Mouse (Mus musculus) megakaryocyte, embryonic 14.5 days (primary cell): Measurements from ENCODE around the gene Tshb. TPM values are rescaled to one million over a fixed set of nuclear protein-coding genes. Genes with fewer than 3 reads are reported as not detected.

ENCODE experiments used
- H3K27me3 ChIP-seq: replicated peaks from 2 replicates; pipeline ENCODE3; 2012; ENCODE audit warnings: inconsistent platforms
- H3K36me3 ChIP-seq: replicated peaks from 2 replicates; pipeline ENCODE3; 2012; ENCODE audit warnings: low read length, inconsistent platforms, mixed read lengths
- H3K4me1 ChIP-seq: 2 replicates; pipeline ENCODE4 v1.6.1; 2012; ENCODE audit warnings: inconsistent platforms
- H3K4me3 ChIP-seq: replicated peaks from 2 replicates; pipeline ENCODE3; 2012; ENCODE audit warnings: moderate library complexity, mild to moderate bottlenecking, inconsistent platforms
- H3K9me3 ChIP-seq: 2 replicates; pipeline ENCODE4 v1.6.1; 2012; ENCODE audit warnings: inconsistent platforms
- FLI1 ChIP-seq: IDR thresholded peaks from 2 replicates; pipeline ENCODE4 v1.6.1; 2012; ENCODE audit warnings: low read length, inconsistent platforms, mixed read lengths
- GATA1 ChIP-seq: IDR thresholded peaks from 3 replicates; pipeline ENCODE4 v1.6.1; 2012; ENCODE audit warnings: mixed read lengths, low read length, inconsistent platforms, borderline replicate concordance
- polyA plus RNA-seq: library from polyadenylated mRNA; stranded (reverse); fragments of >175 nt; gene quantifications from 2 replicates; pipeline ENCODE4 v1.2.3, GENCODE M21; 2012; ENCODE audit warnings: low replicate concordance; ENCODE audit not compliant: insufficient read depth

The Tshb gene
- not detected in 2 replicates for polyA plus RNA-seq

DNA sequence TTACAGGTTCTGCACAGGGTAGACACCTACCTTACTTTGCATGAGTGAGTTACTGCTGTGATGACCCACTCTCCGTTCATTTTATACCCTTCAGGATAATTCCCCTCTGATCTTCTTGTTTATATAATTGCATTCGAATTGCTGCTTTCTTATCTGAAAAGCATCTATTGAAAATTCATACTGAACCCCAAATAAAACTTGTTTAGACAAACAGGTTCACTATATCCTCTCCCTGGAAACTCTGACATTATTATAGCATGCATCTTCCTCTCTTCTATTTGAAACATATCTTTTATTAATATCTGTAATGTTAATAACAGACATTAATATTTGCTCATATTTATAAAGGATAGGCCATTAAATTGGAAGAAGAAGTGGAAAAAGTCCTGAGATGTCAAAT, at the start of gene Tshb:
Gene Tshb (minus strand): TSS at position 101 of the 400 bp plus-strand sequence.
- Histone ChIP-seq H3K4me1 (peaks cover 22% of the 10 kb centered on the region), H3K36me3 (no peaks in the 10 kb centered on the region), H3K27me3 (peaks cover 2% of the 10 kb centered on the region), H3K4me3 (no peak within 1 kb of the TSS), H3K9me3 (no peaks in the 10 kb centered on the region)
- TF ChIP-seq FLI1: no peak
- no peak for TF ChIP-seq GATA1

DNA sequence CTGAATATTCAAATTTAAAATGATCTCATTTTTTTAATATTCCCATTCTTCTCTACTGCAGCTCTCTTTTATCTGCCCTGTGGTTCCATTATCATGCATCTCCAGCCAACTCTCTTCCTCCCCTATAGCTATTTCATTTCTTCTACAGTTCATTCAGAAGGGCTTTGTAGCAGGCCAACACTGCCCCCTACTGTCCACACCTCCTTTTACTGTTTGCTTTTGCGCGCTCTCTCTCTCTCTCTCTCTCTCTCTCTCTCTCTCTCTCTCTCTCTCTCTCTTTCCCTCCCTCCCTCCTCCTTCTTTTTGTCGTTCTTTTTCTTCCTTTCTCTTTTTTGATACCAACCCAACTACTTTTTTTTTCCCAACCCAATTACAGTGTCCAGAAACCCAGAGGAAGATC, 21.4 kb upstream of the Tshb start:
- Histone ChIP-seq H3K9me3 (peaks cover 4% of the 10 kb centered on the region), H3K27me3 (peaks cover 9% of the 10 kb centered on the region), H3K4me3 (no peak overlapping the region), H3K36me3 (no peaks in the 10 kb centered on the region), H3K4me1 (no peaks in the 10 kb centered on the region; the same call in 1 of the 2 replicates)
- TF ChIP-seq FLI1 (no peak), GATA1 (no peak)

DNA sequence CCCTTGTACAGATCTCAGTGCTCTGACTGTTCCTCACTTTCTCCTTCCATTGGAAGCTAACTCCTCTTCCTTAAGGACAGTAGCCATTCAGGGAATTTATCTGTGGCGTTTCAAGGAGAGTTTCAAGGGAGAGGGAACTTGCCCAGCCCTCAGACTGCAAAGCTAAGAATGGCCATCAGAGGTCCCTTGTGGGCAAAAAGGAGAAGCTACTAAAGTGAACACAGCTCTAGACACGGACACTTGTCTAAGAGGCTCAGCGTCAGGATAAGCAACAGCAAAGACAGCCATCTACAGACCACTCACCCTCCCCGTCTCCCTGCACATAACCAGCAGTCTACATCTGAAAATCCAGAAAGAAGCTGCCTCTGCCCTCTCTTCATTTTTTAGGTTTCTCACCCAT, 4.9 kb upstream of the Tshb start:
- TF ChIP-seq GATA1: no peak
- no peak for TF ChIP-seq FLI1
- H3K36me3 ChIP-seq: no peaks in the 10 kb centered on the region
- no peaks in the 10 kb centered on the region for H3K9me3 ChIP-seq
- H3K27me3 ChIP-seq: peaks cover 4% of the 10 kb centered on the region
- H3K4me1 ChIP-seq: peaks cover 22% of the 10 kb centered on the region
- H3K4me3 ChIP-seq: no peak overlapping the region

DNA sequence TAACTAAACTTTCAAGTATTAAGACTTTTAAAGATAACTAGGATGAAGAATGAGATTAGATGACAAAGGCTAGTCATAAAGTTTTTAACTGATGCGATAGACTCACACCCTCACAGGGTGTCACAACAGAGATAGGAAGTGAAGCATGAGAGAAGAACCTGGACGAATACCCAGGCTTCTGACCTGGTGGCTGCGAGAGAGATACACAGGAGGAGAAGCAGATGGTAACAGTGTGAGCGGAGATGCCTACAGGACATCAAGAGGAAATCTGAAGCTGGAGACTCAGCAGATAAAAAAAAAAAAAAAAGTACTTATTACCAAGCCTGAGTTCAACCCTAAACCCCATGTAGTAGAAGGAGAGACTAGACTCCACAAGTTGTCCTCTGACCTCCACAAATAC, 9.5 kb downstream of the Tshb start:
- peaks cover 6% of the 10 kb centered on the region for H3K27me3 ChIP-seq
- TF ChIP-seq FLI1 (no peak), GATA1 (no peak)
- H3K4me1 ChIP-seq: peaks cover 19% of the 10 kb centered on the region; the same call in 1 of the 2 replicates
- H3K9me3 ChIP-seq: no peaks in the 10 kb centered on the region
- H3K36me3 ChIP-seq: peaks cover 29% of the 10 kb centered on the region
- no peak overlapping the region for H3K4me3 ChIP-seq

DNA sequence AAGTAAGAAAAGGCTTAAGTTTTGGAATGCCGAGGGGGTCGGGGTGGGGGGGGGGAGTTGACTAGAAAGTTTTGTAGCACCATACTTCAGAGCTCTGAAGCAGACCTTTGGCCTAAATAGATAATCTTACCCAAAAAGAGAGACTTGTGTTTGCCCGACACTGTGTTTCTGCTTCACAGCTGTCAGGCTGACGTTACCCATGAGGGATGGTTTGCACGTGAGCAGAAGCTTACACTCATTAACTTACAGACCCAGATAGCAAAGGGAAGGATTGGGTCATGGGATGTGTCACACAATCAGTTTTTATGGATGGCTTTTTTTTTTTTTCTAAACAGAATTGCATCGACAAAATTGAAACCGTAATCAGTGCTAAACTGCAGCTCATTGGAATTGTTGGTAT, 17.7 kb downstream of the Tshb start:
- no peak for TF ChIP-seq GATA1
- no peak for TF ChIP-seq FLI1
- H3K36me3 ChIP-seq: peaks cover 88% of the 10 kb centered on the region
- no peaks in the 10 kb centered on the region for H3K27me3 ChIP-seq
- H3K9me3 ChIP-seq: peaks cover 8% of the 10 kb centered on the region
- H3K4me3 ChIP-seq: no peak overlapping the region
- peaks cover 64% of the 10 kb centered on the region for H3K4me1 ChIP-seq

DNA sequence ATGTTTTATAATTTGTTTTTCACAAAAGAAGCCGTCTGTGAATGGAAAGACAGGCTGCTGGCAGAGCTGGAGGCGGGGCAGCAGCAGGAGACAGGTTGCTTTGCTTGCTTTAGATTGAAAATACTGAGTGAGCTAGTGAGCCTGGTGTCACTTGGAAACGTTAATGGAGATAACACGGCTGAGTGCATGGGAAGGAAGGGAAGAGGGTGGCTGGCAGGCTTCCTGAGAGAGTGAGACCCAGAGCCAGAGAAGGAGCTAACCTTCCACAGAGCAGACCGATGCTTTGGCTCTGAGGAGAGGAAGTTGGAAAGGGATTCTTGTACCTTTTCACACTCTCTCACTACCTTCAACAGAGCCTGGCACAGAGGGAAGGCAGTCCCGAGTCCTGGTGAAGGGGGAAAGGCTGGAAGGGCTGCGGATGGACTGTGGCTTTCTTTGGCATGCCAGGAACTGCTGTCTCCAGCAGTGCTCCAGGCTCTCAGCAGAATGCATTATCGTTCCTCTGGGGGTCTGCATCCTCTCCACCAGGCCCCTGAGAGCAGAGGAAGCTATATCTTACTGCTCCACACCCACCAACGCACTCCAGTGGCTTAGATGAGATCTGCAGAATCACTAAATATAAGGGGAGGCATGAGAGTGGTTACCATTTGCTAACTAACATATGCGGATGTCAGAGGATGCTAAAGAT, 18.7 kb downstream of the Tshb start:
- Histone ChIP-seq H3K4me3 (peak overlapping the region; percentile 53), H3K4me1 (peaks cover 65% of the 10 kb centered on the region), H3K9me3 (peaks cover 17% of the 10 kb centered on the region), H3K27me3 (no peaks in the 10 kb centered on the region), H3K36me3 (peaks cover 90% of the 10 kb centered on the region)
- TF ChIP-seq FLI1: no peak
- TF ChIP-seq GATA1: no peak

DNA sequence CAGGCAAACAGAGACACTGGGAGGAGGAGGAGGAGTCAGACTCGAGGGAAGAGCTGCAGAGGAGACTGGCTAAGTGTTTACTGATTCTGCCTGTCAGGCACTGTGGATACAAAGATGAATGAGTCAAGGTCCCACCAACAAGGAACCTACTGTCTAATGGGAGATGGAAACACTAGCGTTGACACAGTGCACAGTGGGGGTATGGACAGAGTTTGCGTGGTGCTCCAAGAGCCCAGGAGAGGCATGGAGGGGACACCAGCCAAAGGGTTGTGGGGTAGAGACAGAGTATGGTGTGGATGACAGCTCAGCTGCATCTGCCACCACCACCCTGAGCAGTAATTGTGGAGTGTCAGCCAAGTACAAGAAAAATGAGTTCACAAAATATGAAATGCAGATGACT, 20.1 kb downstream of the Tshb start:
- H3K36me3 ChIP-seq: peaks cover 94% of the 10 kb centered on the region
- H3K4me1 ChIP-seq: peaks cover 71% of the 10 kb centered on the region
- TF ChIP-seq FLI1 (no peak), GATA1 (no peak)
- peaks cover 17% of the 10 kb centered on the region for H3K9me3 ChIP-seq
- H3K4me3 ChIP-seq: peak overlapping the region; percentile 35
- H3K27me3 ChIP-seq: no peaks in the 10 kb centered on the region

DNA sequence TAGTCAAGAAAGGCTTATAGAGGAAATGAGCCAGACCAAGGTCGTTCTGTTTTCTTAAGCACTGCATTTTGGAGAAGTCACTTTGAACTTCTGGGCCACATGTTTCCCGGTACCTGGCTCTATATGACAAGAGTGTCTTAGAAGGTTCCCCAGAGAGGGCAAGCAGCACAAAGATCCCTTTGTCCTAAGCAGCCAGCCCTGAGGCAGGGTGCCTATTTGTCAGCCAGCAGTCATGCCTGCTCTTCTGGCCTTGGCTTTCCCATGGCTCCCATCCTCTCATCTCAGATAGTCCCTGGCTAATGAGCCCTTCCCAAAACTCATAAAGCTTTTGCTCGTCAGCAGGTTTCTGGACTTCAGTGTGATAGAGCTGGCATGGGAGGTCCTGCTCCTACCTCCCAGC, 22.3 kb downstream of the Tshb start:
- peaks cover 14% of the 10 kb centered on the region for H3K9me3 ChIP-seq
- TF ChIP-seq GATA1: no peak
- H3K36me3 ChIP-seq: peaks cover 82% of the 10 kb centered on the region
- no peak overlapping the region for H3K4me3 ChIP-seq
- H3K27me3 ChIP-seq: no peaks in the 10 kb centered on the region
- H3K4me1 ChIP-seq: peaks cover 80% of the 10 kb centered on the region

DNA sequence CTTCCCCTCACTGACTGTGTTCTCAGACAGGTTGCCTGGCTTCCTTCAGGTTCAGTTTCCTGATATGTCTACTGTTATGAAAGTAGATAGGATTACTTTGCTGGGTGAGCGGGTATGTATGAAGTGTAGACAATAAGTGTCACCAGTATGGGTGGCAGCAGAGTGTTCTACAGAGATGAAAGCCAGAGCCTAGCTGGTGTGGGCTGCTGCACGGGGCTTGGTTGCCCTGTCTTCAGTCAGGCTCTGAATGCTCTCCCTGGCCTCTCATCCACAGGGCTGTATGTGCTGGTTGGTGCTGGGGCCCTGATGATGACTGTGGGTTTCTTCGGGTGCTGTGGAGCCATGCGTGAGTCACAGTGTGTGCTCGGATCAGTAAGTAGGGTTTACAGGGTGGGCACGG, 25.5 kb downstream of the Tshb start:
- no peak for TF ChIP-seq GATA1
- TF ChIP-seq FLI1: no peak
- Histone ChIP-seq H3K4me3 (peak overlapping the region; percentile 64), H3K4me1 (peaks cover 79% of the 10 kb centered on the region), H3K9me3 (peaks cover 14% of the 10 kb centered on the region), H3K27me3 (peaks cover 3% of the 10 kb centered on the region), H3K36me3 (peaks cover 86% of the 10 kb centered on the region)

DNA sequence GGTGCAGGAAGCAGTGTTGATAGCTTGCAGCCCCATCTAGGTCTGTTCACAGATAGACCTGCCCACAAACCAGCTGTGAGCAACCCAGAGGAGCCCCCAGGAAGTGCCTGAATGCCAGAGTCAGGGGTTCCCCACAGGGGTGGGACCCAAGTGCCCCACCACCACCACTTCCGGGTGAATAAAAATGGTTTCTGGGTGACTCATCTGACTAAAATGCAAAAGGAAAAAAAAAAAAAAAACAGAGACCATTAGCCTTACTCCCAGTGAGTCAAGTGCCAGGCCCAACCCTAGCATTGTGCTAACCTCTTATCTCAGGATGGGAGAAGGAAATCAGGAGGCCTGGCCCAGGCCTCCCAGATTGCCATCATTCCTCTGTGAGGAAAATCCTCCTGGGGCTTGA, 26.7 kb downstream of the Tshb start:
- TF ChIP-seq FLI1: 0 out of 2 replicates have a peak, but pooled peaks have one; percentile 23
- TF ChIP-seq GATA1: no peak
- Histone ChIP-seq H3K36me3 (peaks cover 86% of the 10 kb centered on the region), H3K4me1 (peaks cover 78% of the 10 kb centered on the region), H3K27me3 (peaks cover 4% of the 10 kb centered on the region), H3K4me3 (peak overlapping the region; percentile 62), H3K9me3 (peaks cover 14% of the 10 kb centered on the region)

DNA sequence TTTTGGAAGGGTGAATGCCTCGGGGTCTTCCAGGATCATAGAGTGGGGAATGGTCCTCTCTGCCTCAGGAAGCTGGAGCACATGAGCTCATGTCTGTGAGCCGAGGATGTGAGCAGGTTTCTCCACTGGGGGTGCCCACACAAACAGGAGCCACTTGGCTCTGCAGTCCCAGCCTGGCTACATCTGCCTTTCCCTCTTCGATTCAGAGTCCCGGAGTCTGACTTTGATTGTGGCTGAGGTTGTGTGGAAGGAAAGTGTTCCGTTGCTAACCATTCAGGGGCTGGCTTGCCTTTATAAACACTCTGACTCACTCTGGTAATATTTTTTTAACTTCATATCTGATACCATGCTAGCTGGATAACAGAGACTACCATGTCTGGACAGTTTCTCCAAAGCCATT, 30.1 kb downstream of the Tshb start:
- H3K36me3 ChIP-seq: peaks cover 80% of the 10 kb centered on the region
- H3K4me1 ChIP-seq: peaks cover 88% of the 10 kb centered on the region
- H3K9me3 ChIP-seq: no peaks in the 10 kb centered on the region
- peaks cover 4% of the 10 kb centered on the region for H3K27me3 ChIP-seq
- no peak overlapping the region for H3K4me3 ChIP-seq
- TF ChIP-seq FLI1: no peak
- no peak for TF ChIP-seq GATA1
